Mouse (Mus musculus) embryo, embryonic 10 days (tissue): ENCODE data around the gene Ppfia2.

ENCODE experiments used
- DNase-seq: peaks from one replicate; pipeline ENCODE4 v3.0.0-alpha.2; 2015; ENCODE audit warnings: low spot score

Ppfia2 gene

DNA sequence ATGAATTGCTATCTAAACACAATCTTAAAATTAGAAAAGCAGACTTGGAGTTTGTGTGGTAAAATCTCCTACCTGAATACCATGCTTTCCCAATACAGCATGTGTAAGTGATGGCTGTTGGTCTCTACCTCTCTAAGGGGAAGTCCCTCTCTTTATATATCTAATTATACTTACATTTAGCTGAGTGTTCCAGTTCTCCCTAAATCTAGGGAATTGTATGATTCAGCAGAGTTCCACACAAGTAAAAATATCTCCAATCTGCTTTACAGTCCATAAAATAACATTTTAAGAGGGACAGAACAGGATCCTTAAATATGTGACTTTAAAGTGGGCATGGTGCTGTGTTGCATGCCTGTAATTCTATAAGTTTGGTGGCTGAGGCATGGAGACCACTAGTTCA lies 444.7 kb downstream of the Ppfia2 start:
- no peak for DNase-seq

DNA sequence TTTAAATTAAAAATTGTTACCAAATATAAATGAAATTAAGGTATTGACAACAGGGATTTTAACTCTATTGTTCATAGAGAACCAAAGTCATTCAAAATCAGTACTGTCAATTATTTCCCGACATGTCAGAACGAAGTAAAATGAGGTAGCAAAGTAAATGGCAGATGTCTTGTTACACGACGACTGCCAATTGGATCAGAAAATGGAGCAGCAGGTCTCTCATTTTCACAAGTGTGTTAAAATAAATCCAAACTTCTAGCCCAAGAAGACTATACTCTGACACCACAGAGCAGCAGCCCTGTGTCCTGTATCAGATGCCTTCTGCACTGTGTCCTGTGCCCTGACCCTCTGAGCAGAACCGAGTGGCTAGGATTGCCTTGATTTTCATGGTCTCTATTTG lies 454.2 kb downstream of the Ppfia2 start:
- no peak for DNase-seq

DNA sequence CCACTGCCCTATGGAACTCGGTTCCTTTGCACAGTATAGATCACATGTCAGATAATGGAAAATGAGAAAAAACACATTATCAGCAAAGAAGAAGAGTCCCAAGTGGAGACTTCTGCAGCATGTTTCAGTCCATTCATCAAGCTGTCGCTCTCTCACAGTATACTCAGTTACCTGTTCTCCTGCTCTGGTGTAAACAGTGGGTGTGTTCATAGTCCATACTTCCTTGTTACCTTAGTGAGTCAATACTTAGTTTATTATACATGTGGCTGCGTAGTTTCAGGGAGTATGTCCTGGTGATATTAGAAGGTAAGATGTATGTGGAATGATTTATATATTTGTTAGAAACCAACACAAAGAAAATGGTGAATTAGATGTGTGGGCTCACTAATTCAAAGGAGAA lies 454.7 kb downstream of the Ppfia2 start:
- DNase-seq, result no peak

DNA sequence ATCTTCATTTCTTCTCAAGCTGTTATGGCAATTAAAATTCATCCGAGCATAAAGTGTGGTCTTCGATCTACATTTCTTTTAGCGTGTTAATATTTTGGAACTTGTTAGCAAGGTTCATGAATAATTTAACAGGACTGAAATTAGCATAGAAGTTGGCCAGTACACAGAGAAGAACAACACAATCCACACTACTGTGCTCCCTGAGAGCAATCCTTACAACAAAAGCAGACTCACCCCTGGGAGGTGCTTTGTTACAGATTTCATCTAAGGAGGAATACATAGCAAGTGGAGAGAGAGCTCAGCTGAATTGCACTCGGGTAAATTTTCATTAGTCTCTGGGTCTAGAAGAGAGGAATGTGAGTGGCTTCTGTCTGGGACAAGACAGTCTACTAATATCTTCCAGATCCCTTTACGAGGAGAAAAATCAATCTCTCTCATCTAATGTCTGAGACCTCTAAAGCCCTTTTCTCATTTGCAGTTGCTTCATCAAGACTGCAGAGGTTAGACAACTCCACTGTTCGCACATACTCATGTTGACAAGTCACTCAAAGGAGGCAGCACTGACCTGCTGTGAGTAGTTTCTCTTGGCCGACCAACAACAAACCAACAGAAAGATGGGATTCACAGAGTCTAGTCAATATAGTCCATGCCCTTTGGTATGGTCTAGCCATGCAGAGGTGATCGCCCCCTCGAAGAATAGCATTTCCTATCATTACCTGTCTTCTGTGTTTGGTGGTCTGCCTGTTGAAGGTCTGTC lies 458.6 kb downstream of the Ppfia2 start:
- DNase-seq, result no peak

DNA sequence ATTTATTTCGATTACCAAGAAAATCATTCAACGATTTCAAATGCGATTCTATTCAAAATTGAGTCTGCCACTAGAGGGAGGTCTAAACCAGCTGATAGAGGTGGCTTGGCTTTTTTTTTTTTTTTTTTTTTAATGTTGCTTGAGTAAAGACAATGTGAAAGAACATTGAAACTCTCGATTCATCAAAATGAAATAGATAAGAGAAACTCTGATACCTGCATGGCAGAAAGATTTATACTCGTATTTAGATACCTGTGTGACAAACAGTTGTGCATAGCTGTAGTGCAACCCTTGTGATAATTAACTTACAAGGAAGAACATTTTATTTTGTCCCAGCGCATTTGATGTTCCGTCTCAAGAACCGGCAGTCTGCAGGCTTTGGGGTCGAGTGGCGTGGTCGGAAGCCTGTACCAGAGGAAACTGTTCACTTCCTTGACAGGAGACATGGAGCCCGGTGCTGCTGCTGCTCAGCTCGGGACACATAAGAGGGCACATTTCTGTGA lies 462.5 kb downstream of the Ppfia2 start:
- peak; percentile 41 for DNase-seq

DNA sequence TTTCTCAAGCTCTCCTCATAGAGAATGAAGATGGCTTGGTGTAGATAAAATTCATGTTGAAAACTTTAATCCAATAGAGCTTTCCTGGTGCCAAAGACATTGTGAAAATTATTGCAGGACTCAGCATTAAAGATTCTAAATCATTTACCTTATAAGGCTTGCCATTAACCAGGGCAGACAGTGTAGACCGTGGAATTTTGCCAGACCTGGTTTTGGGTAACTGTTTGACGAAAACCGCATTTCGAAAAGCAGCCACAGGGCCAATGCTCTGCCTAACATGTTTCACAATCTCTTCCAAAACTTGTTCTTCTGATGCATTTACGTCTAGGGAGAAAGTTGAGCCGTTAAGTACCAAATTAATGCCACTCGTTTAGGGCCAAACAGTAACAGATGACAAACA lies 466.9 kb downstream of the Ppfia2 start:
- DNase-seq, result no peak

DNA sequence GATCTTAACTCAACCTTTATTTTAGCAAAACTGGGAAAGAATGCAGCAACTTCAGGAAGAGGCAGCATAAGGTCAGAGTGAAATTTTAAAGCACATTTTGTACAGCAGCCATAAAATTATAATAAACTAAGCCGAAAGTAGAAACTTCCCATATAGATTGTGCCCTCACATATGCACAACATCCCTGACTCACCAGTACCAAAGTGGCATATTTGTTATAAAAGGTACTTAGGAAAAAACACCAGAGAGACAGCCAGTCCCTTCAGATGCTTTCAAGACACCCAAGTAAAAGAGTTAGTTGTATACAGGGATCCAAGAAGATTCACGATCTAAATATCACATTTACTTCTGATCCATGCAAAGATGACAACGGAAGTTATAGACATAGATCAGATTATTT lies 468.7 kb downstream of the Ppfia2 start:
- DNase-seq, result no peak

DNA sequence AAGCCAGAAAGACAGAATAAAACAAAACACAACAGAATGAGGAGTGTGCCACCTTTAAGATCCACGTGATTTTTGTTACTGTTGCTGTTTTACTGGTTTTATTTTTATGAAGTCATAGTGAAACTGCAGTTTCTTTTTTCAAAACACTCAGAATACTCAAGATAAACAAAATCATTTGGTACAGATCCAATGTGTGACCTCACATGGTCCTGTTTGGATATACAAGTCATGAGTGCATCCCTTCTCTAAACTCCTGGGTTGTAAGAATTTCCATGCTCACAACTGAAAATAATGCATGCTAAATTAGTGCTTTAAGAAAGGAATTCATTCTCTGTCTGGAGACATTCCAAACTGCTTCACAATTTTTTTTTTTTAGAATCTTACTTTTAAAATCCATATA lies 469.3 kb downstream of the Ppfia2 start:
- DNase-seq, result no peak

DNA sequence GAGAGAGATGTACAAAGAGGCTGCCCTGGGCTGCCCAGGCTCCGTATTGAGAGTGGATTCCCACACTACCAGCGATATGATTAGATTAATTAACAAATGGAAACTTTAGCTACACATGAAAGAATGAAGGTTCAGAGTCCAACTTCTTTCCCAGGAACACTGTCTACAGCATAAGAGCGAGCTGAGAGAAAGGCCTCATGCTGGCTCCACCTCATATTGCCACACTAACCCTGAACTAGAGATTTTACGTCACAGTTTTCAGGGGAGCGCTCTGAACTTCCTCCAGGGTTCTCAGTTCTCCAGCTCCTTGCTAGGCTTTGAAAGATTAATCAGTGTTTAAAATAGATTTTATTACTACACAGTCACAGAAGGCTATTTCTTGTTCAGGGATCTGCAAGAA lies 471.2 kb downstream of the Ppfia2 start:
- DNase-seq, result no peak

DNA sequence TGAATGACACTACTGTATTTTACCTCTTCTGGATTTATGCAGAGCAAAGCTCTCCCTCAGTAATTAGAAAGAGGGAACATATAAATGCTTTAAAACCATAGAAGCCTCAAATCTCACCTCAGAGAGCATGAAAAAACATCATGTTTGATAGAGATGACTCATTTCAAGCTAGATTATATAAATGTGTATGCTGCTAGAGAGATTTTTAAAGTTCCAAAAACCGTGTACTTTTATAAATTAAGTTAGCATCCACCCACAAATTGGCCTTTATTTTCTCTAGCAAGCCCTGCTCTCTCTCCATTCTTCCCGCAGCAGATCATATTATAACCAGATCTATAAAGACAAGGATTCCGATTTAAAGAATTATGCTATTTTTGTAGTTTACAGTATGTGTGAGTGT lies 488.9 kb downstream of the Ppfia2 start:
- no peak for DNase-seq

DNA sequence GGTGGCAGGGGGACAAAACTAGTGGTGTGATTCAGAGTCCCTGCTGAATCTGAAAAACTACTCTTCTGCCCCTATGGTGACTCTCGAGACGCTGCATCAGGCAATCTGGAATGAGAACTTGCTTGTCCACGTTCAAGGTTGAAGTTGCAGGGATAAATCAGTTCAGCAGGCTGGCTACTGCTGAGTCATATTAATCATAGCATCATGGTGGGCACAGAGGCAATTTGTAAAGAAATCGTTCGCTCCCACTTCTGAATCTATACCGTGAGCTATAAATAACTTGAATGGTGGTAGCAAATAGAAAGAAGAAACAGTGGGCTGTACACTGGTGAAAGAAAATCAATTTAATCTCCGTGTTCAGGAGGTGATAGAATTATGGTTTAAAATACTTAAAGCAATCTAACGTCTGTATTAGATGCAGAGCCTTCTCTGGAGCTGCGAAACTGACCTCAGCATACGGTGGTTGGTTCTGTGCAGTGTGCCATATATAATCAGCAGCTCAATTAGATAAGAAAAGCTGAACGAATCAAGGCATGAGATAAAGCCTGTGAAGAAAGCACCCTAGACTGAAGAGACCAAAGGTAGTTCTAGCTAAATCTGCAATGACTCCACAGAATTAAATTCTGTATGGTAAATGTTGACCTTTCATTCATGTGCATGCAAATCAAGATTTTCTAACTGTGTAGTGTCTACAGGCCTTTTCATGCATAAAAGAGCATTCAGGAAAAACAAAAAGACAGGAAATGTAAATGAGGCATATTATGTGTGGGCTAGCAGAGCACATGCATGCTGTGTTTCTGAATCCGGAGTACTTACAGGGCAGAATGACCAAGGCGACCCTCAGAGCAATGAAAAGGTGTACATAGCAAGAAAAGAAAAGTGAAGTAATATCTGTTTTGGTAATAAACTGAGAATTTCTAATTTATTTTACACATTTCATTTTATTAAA lies 505.3 kb downstream of the Ppfia2 start:
- no peak for DNase-seq
